Mouse (Mus musculus) urinary bladder, postnatal 4 days (tissue): ENCODE results near the gene 4931440F15Rik.
"Not testable (repeated sequence)": the region's sequence is repeated elsewhere in the genome, so short reads cannot be mapped to it uniquely, and the experiment has no call there.

Source experiments
- DNase-seq, 2 experiments: peaks; one replicate each; pipeline ENCODE4 v3.0.0; 2021 to 2022; ENCODE audit warnings: low spot score in 2 of 2

The 4931440F15Rik gene

GRCm38 (mm10) chr11:29825271-29825718 lies at the start of gene 4931440F15Rik:
4931440F15Rik (minus strand) TSS chr11:29825668.
- not testable (repeated sequence) for DNase-seq

GRCm38 (mm10) chr11:29874781-29875180 lies 49.3 kb upstream of the 4931440F15Rik start:
- not testable (repeated sequence) for DNase-seq

GRCm38 (mm10) chr11:29870174-29870573 lies 44.7 kb upstream of the 4931440F15Rik start:
- DNase-seq: no peak

DNA sequence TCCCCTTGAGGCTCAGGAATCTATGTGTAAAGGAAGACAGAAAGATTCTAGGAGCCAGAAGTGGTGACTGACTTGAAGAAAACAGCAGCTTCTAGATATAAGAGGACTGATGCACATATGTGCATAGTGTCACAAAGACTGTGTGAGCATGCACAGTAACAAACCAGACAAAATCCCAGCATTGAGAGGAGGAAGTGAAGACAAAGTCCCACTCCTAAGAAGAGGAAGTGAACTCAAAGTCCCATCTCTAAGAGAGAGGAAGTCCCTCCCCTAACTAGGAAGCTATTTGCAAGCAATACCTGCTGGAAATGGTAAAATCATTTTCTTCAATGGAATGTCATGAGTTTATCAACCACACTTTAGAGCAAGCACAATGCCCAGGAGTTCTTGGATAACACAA lies 38.8 kb upstream of the 4931440F15Rik start:
- no peak for DNase-seq

- no peak for DNase-seq
Measured at GRCm38 (mm10) chr11:29861750-29862397, 36.4 kb upstream of the 4931440F15Rik start.

DNA sequence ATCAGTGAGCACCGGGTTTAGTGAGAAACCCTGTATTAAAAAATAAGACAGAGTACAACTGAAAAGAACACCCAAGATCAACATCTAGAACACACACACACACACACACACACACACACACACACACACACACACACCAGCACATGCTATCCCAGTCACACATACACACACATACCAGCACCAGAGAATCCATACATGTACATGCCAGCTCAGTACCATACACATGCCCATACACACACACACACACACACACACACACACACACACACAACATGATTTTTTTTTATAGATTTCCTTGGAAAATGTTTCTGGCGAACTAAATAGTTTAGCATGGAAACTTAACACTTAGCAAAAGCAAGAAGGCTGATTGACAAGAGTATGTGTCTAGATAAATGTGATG lies 35.6 kb upstream of the 4931440F15Rik start:
- DNase-seq: no peak

GRCm38 (mm10) chr11:29840606-29841227 lies 15.2 kb upstream of the 4931440F15Rik start:
- no peak for DNase-seq

DNA sequence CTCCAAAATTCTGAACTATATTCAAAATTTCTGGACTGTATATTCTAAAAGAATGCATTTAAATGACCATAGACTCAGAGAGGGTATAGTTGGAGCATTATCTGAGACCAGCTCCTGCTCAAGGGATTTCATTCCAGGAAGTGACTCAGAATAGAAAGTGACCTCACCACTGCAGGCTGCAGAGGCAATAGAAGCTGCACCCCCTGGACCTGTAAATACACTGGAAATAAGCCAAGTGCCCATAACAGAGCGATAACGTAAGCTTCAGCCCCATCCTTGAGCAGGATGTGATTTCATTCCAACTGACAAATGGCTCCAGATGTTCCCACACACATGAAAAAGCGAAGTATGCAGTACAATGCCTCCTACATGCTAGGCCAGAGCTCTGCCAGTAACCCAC lies 14.3 kb upstream of the 4931440F15Rik start:
- DNase-seq: no peak

- no peak for DNase-seq
Measured at GRCm38 (mm10) chr11:29837066-29837465, 11.6 kb upstream of the 4931440F15Rik start.

DNA sequence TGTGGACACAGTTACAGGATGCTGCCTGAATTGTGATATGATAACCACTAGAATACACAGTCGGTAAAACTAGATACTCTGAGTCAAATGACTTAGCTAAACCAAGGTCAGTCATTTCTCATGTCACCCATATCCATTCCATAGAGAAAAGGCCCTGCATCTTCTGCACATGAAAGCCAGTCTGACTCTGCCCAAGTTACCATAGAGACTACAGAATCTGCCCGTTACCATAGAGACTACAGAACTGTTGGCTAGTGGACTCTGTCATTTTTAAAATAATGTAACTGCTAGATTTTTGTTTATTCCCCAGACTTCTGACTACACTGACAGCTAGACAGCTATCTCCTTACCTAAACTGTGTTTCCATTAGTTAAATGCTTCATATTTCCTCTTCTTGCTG lies 2.3 kb upstream of the 4931440F15Rik start:
- DNase-seq: no peak

- no peak for DNase-seq
Measured at GRCm38 (mm10) chr11:29826001-29826400, 533 bp upstream of the 4931440F15Rik start.

- not testable (repeated sequence) for DNase-seq
Measured at GRCm38 (mm10) chr11:29824474-29825270, 796 bp downstream of the 4931440F15Rik start.

DNA sequence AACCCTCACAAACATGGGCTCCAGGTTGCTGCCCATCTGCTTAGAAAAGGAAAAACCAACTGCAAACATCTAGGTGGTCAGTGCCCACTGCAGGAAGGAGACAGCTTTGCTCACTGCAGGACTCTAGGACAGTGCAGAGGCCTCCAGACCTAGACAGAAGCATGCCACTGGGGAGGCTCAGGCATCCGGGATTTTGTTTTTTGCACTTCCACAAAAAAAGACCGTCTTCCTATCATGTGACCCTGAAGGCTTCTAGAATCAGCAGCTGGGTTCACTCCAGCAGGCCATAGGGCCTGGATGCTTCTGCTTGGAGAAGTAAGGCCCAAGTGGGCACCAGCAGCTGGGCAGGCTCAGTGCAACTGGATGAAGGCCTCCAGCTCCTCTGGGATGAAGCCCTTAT lies 2.3 kb downstream of the 4931440F15Rik start:
- no peak for DNase-seq

GRCm38 (mm10) chr11:29815670-29816069 lies 9.8 kb downstream of the 4931440F15Rik start:
- DNase-seq: no peak

GRCm38 (mm10) chr11:29815261-29815660 lies 10.2 kb downstream of the 4931440F15Rik start:
- DNase-seq: no peak

DNA sequence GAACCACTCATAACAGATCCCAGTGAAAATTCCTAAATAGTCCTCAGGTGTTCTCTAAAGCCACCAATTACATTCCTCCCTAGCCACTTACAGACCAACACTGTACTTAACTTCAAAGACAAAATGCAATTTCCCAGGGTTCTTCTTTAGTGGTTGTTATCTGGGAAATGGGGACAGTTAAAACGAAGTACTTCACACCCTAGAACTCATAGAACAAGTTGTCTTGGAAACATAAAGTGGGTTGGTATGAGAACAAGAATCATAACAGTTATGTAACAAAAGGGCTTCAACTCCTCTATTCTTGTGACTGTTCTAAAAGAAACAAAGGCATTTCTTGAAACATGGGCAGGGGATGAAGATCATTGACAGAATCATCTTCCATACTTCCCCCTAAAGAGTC lies 12.2 kb downstream of the 4931440F15Rik start:
- DNase-seq: no peak

- no peak for DNase-seq
Measured at GRCm38 (mm10) chr11:29812475-29812874, 13.0 kb downstream of the 4931440F15Rik start.

- no peak for DNase-seq
Measured at GRCm38 (mm10) chr11:29810324-29810723, 15.1 kb downstream of the 4931440F15Rik start.

DNA sequence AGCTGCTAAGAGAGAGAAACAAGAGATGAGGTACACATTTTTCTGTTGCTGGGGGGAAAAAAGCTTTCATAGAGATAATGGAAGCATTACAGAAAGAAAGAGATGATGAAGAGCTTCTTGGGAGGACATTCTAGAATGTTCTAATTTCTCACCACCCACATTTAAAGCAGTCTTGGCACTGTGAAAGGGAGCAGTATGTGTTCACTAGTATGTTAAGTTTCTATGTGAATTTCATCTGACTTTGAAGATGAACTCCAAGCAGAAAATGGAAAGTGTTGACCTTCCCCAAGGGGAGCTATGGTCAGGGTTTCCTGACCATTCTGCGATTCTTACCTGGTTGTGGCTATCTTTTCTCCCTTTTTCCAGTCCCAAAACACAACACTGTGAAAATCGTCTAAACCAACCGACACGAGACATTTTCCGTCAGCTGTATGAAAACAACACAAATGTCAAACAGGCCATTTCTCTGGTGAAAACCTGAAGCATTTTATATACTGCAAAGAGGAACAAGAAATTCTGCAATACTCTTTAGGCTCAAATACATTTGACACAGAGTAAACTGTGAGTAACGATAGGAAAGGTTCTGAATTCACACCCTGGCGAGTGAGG lies 16.4 kb downstream of the 4931440F15Rik start:
- no peak for DNase-seq

DNA sequence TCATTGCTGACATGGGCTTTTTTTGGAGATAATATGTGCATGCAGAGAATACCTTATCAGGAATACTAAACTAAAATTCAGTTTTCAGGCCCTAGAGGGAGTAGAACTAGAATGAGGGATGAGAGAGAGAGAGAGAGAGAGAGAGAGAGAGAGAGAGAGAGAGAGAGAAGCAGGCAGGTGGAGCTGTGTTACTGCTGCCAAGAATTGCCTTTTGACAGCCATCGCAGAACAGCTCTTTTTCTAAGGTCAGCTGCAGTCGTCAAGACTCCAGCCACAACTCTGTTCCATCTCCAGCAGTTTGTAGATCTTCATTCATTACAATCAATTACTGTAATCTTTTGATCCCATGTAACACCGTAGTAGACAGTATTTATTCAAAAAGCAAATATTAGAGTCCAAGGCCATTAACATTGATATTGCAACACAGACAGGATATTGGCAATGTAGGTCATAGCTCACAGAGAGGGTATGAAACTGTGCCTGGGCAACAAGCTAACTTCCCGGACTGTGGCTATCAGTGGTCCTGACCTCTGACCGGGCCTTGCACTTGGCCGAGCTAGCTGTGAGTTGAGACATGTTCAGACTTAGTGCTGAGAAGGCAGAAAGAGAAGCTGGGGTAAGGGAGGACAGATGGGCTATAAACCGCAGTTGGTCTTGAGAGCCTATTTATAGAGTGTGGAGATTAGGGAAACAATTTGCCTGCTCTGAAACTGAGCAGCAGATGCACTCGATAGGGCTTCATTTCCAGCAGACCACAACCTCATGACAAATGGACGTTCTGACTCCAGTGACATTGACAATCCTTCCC lies 17.1 kb downstream of the 4931440F15Rik start:
- DNase-seq: peak in 1 of 2 experiments; percentile 21

DNA sequence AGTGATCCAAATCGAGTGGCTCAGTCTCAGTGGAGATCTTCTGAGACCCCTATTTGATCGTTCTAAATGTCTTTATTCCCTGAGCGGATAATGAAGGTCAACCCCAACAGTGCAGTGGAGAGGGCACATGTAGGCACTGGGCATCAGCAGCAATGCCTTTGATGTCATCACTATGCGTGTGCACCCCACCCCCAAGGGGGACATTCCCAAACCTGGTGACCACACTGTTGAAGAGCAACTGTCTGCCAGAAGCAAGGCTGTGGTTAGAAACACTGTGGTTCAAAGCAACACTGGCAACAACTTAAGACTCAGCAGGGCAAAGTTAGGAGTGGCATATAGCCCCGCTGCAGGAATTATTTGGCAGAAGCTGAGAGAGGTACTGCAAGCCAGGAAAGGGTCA lies 18.1 kb downstream of the 4931440F15Rik start:
- no peak for DNase-seq
